Mouse (Mus musculus): Measurements from ENCODE around the gene Swi5. TPM values are rescaled to one million over a fixed set of nuclear protein-coding genes. Genes with fewer than 3 reads are reported as not detected.

Swi5 gene
- total RNA-seq, 2 experiments from 2014 or later: 320 to 438 TPM

- ATAC-seq (replicated peaks; ENCODE audit: low FRiP score, low TSS enrichment, poor library complexity, severe bottlenecking): peak; percentile 53
Measured at GRCm38 (mm10) chr2:32236760-32237487, 51.0 kb downstream of the Swi5 start.

- peak; percentile 80 for ATAC-seq (replicated peaks; ENCODE audit: low FRiP score, low TSS enrichment, poor library complexity, severe bottlenecking)
Measured at GRCm38 (mm10) chr2:32235886-32236759, 51.8 kb downstream of the Swi5 start, which contains the start of gene Pomt1. Pomt1 (plus strand) TSS chr2:32236590.

- no peak for ATAC-seq (replicated peaks; ENCODE audit: low FRiP score, low TSS enrichment, poor library complexity, severe bottlenecking)
Measured at GRCm38 (mm10) chr2:32235433-32235832, 52.4 kb downstream of the Swi5 start.

Other genes starting within 250 kb of the Swi5 start
- gene Fam78a, start 203.2 kb downstream of the Swi5 start, total RNA-seq (2014; fragmentation: Nextera tagmentation): 24.9 and 30.2 TPM in 2 replicates
- gene Fam78a, start 203.2 kb downstream of the Swi5 start, total RNA-seq (2017): 17.4 and 23.4 TPM in 2 replicates
- 1.4 and 2.5 TPM in 2 replicates for gene Plpp7, start 192.5 kb downstream of the Swi5 start, total RNA-seq (2014; fragmentation: Nextera tagmentation)
- 0.65 TPM in 1 of 2 replicates, not detected in the other for gene Plpp7, start 192.5 kb downstream of the Swi5 start, total RNA-seq (2017)
- gene Prrc2b, start 137.0 kb downstream of the Swi5 start, total RNA-seq (2014; fragmentation: Nextera tagmentation): 58.3 and 63.5 TPM in 2 replicates
- gene Prrc2b, start 137.0 kb downstream of the Swi5 start, total RNA-seq (2017): 13.9 and 20.1 TPM in 2 replicates
- 57.6 and 57.7 TPM in 2 replicates for gene Pomt1, start 51.5 kb downstream of the Swi5 start, total RNA-seq (2014; fragmentation: Nextera tagmentation)
- gene Pomt1, start 51.5 kb downstream of the Swi5 start, total RNA-seq (2017): 27.4 and 29.8 TPM in 2 replicates
- gene Uck1, start 27.9 kb downstream of the Swi5 start, total RNA-seq (2014; fragmentation: Nextera tagmentation): 47.2 and 72.7 TPM in 2 replicates
- 21.5 and 21.9 TPM in 2 replicates for gene Uck1, start 27.9 kb downstream of the Swi5 start, total RNA-seq (2017)
- 34.8 and 39.0 TPM in 2 replicates for gene Golga2, start 691 bp downstream of the Swi5 start, total RNA-seq (2014; fragmentation: Nextera tagmentation)
- gene Golga2, start 691 bp downstream of the Swi5 start, total RNA-seq (2017): 41.6 and 44.5 TPM in 2 replicates
- 140 and 155 TPM in 2 replicates for gene Ciz1, start 64.3 kb upstream of the Swi5 start, total RNA-seq (2014; fragmentation: Nextera tagmentation)
- 41.0 and 87.4 TPM in 2 replicates for gene Ciz1, start 64.3 kb upstream of the Swi5 start, total RNA-seq (2017)
- gene Dnm1, start 65.3 kb upstream of the Swi5 start, total RNA-seq (2014; fragmentation: Nextera tagmentation): not detected in 2 replicates
- not detected in 2 replicates for gene Dnm1, start 65.3 kb upstream of the Swi5 start, total RNA-seq (2017)
- gene 1110008P14Rik, start 93.9 kb upstream of the Swi5 start, total RNA-seq (2014; fragmentation: Nextera tagmentation): 24.6 and 41.0 TPM in 2 replicates
- gene 1110008P14Rik, start 93.9 kb upstream of the Swi5 start, total RNA-seq (2017): 15.8 and 18.7 TPM in 2 replicates
- 98.8 TPM in 1 of 2 replicates, not detected in the other for gene Lcn2, start 100.2 kb upstream of the Swi5 start, total RNA-seq (2014; fragmentation: Nextera tagmentation)
- gene Lcn2, start 100.2 kb upstream of the Swi5 start, total RNA-seq (2017): 4.9 and 19.5 TPM in 2 replicates
- gene Ptges2, start 107.8 kb upstream of the Swi5 start, total RNA-seq (2014; fragmentation: Nextera tagmentation): 10.3 and 11.2 TPM in 2 replicates
- 14.4 and 18.4 TPM in 2 replicates for gene Ptges2, start 107.8 kb upstream of the Swi5 start, total RNA-seq (2017)
- 3.6 and 4.1 TPM in 2 replicates for gene Naif1, start 162.4 kb upstream of the Swi5 start, total RNA-seq (2014; fragmentation: Nextera tagmentation)
- 2.7 and 3.0 TPM in 2 replicates for gene Naif1, start 162.4 kb upstream of the Swi5 start, total RNA-seq (2017)
- gene Slc25a25, start 163.4 kb upstream of the Swi5 start, total RNA-seq (2014; fragmentation: Nextera tagmentation): 9.5 and 12.2 TPM in 2 replicates
- gene Slc25a25, start 163.4 kb upstream of the Swi5 start, total RNA-seq (2017): 4.0 and 34.6 TPM in 2 replicates
- 1.5 and 2.9 TPM in 2 replicates for gene Fam102a, start 247.3 kb upstream of the Swi5 start, total RNA-seq (2014; fragmentation: Nextera tagmentation)
- 0.34 and 2.3 TPM in 2 replicates for gene Fam102a, start 247.3 kb upstream of the Swi5 start, total RNA-seq (2017)

All from megakaryocyte-erythroid progenitor cell, adult 5-6 weeks (primary cell).